Mouse (Mus musculus): Measurements from ENCODE around the gene Pld3.

DNA sequence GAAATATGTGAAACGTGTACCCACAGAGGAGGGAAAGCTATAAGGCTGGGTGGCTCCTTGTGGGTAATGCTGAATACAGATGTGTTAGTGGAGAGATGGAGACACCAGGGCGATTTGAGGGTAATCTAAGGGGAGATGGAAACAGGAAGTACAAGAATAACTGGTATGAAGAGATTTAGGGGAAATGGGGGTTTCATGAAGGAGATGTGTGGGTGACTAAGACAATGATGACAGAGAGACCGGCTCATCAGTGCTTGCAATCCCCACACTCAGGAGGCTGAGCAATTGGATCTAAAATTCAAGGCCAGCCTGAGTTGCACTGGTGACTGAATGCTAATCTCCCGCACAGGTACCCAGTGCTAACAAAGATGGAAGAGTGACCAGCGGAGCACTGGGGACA lies 948 bp downstream of the Pld3 start:
- TF ChIP-seq POLR2A (IDR thresholded peaks at IDR 0.05; ENCODE audit: low read depth, low read length) = no peak
- TF ChIP-seq CTCF (conservative IDR thresholded peaks at IDR 0.05; ENCODE audit: insufficient read depth, insufficient read length, low read depth, low read length) = no peak

Measured in kidney, adult 2 months (tissue).